Mouse (Mus musculus): Measurements from ENCODE around the gene Olfr118.
"Not testable (repeated sequence)": the region's sequence is repeated elsewhere in the genome, so short reads cannot be mapped to it uniquely, and the experiment has no call there.

Olfr118 gene

DNA sequence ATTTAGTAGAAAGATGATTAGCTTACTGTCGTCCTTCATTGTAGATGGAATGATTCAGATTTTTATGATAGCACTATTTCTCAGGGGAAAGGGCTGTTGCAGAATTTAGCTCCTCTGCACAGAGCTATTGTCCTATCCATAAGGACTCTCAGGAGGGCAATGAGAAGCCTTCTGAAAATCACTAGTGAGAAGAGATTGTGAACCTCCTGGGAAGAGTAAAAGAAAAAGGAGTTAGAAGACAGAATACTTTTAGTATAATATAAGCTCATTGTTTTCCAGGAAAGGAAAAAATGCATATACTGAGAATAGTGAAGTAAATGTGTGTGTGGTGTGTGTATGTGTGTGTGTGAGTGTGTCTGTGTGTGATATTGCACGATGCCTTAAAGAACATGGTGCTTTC is at the start of gene Olfr118:
Olfr118 (plus strand) TSS at position 301 of the 400 bp plus-strand sequence.
- no peak for DNase-seq

DNA sequence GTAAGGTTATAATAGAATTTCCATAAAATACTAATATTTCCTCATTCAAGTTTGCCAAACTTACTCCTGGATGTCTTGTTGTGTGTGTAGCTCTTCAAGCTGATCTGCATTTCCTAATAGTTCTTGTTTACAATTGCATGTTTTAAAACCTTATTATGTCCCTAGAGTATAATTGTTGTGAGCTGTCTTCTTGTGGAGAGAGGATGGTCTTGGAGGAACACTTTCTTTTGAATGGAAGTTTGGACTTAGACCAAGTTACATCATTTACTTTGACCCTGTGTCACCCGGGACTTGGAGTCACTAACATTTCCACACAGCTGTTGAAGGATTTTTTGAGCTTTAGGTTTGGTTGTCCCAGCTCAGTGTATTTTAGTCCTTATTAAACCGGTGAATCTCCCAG is 39.8 kb upstream of the Olfr118 start, which contains the start of the genes Olfr115 and Olfr116:
Olfr115 (minus strand) TSS at position 101 of the 400 bp plus-strand sequence.
Olfr116 (minus strand) TSS at position 191 of the 400 bp plus-strand sequence.
- no peak for DNase-seq

DNA sequence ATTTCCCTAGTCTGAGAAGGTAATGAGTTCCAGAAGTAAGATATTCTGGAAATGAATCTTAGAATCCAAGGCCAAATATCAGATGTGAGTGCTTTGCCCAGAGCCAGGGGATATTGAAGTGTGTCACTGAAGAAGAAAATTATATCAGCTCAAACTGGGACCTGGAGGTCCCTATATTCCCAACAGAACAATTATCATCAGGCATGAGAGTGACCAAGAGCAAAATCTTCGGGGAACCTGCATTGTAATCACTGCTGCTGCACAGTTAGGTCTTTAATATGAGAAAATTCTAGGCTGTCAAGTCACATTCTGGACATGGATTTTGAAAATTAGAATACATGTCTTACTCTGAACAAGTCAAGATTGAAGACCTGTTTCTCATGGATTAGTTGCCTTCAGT is 3.1 kb upstream of the Olfr118 start, which contains the start of gene Olfr117:
Olfr117 (minus strand) TSS at position 101 of the 400 bp plus-strand sequence.
- no peak for DNase-seq

DNA sequence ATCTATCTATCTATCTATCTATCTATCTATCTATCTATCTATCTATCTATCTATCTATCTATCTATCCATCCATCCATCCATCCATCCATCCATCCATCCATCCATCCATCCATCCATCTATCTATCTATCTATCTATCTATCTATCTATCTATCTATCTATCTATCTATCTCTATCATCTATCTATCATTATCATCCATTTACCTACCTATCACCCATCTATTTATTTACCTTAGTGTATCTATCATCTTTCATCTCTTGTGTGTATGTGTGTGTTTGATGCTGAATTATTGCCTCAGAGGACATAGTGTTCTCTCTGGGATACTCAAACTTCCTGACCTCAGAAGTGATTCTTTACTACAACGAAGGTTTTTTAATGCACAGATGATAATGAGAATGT is 29.5 kb downstream of the Olfr118 start, which contains the start of gene Olfr119:
Olfr119 (plus strand) TSS at position 301 of the 400 bp plus-strand sequence.
- not testable (repeated sequence) for DNase-seq

DNA sequence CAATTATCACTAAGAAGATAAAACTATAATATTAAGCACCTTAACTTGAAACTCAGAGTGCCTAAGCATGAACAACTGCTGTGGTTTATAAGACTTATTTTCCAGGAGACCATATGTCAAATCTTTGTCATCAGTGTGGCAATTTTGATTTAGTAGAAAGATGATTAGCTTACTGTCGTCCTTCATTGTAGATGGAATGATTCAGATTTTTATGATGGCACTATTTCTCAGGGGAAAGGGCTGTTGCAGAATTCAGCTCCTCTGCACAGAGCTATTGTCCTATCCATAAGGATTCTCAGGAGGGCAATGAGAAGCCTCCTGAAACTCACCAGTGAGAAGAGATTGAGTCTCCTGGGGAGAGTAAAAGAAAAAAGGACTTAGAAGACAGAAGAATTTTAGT is 54.7 kb downstream of the Olfr118 start, which contains the start of gene Olfr120:
Olfr120 (plus strand) TSS at position 301 of the 400 bp plus-strand sequence.
- DNase-seq = no peak

Data from retina, postnatal 1 day (tissue).